Mouse (Mus musculus): ENCODE measurements around the gene Pfn1.

GRCm38 (mm10) chr11:70697376-70697775 lies 42.9 kb upstream of the Pfn1 start:
- TF ChIP-seq ZNF384 (IDR thresholded peaks at IDR 0.05; ENCODE audit: low read depth, low read length) (no peak), HCFC1 (IDR thresholded peaks at IDR 0.05; ENCODE audit: borderline replicate concordance, insufficient read depth, low read length) (no peak), CHD2 (IDR thresholded peaks at IDR 0.05; ENCODE audit: low read depth, low read length) (no peak), MAFK (IDR thresholded peaks at IDR 0.05; ENCODE audit: insufficient read depth, low read depth, low read length) (no peak)

All from ES-E14 (cell line).